Mouse (Mus musculus): Measurements from ENCODE around the gene Gas7. TPM values are rescaled to one million over a fixed set of nuclear protein-coding genes. Genes with fewer than 3 reads are reported as not detected.

Gene Gas7
- polyA plus RNA-seq, 1 experiment: 3.6 TPM

- WGBS: 72% methylated on average over 6 of the region's 6 CpGs
- Histone ChIP-seq H3K36me3 (ENCODE audit: control insufficient read depth, insufficient read depth, low read length) (no peaks in the 10 kb centered on the region), H3K27ac (ENCODE audit: insufficient read depth, low read depth, low read length) (no peak overlapping the region), H3K4me1 (ENCODE audit: control insufficient read depth, insufficient read depth, low read length) (peaks cover 2% of the 10 kb centered on the region; the same call in 1 of the 2 replicates), H3K27me3 (replicated peaks; ENCODE audit: control insufficient read depth, insufficient read depth, low read length) (no peaks in the 10 kb centered on the region), H3K4me3 (ENCODE audit: insufficient read depth, low read depth, low read length) (no peak overlapping the region)
- DNase-seq: no peak
- no peak for TF ChIP-seq POLR2A (IDR thresholded peaks at IDR 0.05; ENCODE audit: low read depth, low read length)
- TF ChIP-seq CTCF (conservative IDR thresholded peaks at IDR 0.05; ENCODE audit: insufficient read depth, insufficient read length, low read depth, low read length): no peak
Observed at GRCm38 (mm10) chr11:67533151-67533550, 77.9 kb downstream of the Gas7 start.

GRCm38 (mm10) chr11:67535703-67536102 lies 80.5 kb downstream of the Gas7 start:
- Histone ChIP-seq H3K36me3 (ENCODE audit: control insufficient read depth, insufficient read depth, low read length) (no peaks in the 10 kb centered on the region), H3K27me3 (replicated peaks; ENCODE audit: control insufficient read depth, insufficient read depth, low read length) (no peaks in the 10 kb centered on the region), H3K4me1 (ENCODE audit: control insufficient read depth, insufficient read depth, low read length) (0 out of 2 replicates have a peak, but pooled peaks cover 2% of the 10 kb centered on the region), H3K27ac (ENCODE audit: insufficient read depth, low read depth, low read length) (no peak overlapping the region), H3K4me3 (ENCODE audit: insufficient read depth, low read depth, low read length) (no peak overlapping the region)
- WGBS: 66% methylated on average over 1 of the region's 1 CpGs
- TF ChIP-seq POLR2A (IDR thresholded peaks at IDR 0.05; ENCODE audit: low read depth, low read length): no peak
- no peak for TF ChIP-seq CTCF (conservative IDR thresholded peaks at IDR 0.05; ENCODE audit: insufficient read depth, insufficient read length, low read depth, low read length)
- peak; percentile 12 for DNase-seq

GRCm38 (mm10) chr11:67536413-67536812 lies 81.2 kb downstream of the Gas7 start:
- Histone ChIP-seq H3K27me3 (replicated peaks; ENCODE audit: control insufficient read depth, insufficient read depth, low read length) (no peaks in the 10 kb centered on the region), H3K4me3 (ENCODE audit: insufficient read depth, low read depth, low read length) (no peak overlapping the region), H3K27ac (ENCODE audit: insufficient read depth, low read depth, low read length) (no peak overlapping the region), H3K36me3 (ENCODE audit: control insufficient read depth, insufficient read depth, low read length) (no peaks in the 10 kb centered on the region), H3K4me1 (ENCODE audit: control insufficient read depth, insufficient read depth, low read length) (0 out of 2 replicates have a peak, but pooled peaks cover 2% of the 10 kb centered on the region)
- 53% methylated on average over 1 of the region's 1 CpGs for WGBS
- DNase-seq: no peak
- no peak for TF ChIP-seq CTCF (conservative IDR thresholded peaks at IDR 0.05; ENCODE audit: insufficient read depth, insufficient read length, low read depth, low read length)
- TF ChIP-seq POLR2A (IDR thresholded peaks at IDR 0.05; ENCODE audit: low read depth, low read length): no peak

GRCm38 (mm10) chr11:67537353-67537752 lies 82.1 kb downstream of the Gas7 start:
- H3K4me1 ChIP-seq (ENCODE audit: control insufficient read depth, insufficient read depth, low read length): no peaks in the 10 kb centered on the region
- WGBS: 93% methylated on average over 4 of the region's 4 CpGs
- no peak for TF ChIP-seq POLR2A (IDR thresholded peaks at IDR 0.05; ENCODE audit: low read depth, low read length)
- TF ChIP-seq CTCF (conservative IDR thresholded peaks at IDR 0.05; ENCODE audit: insufficient read depth, insufficient read length, low read depth, low read length): no peak

GRCm38 (mm10) chr11:67538557-67538956 lies 83.3 kb downstream of the Gas7 start:
- Histone ChIP-seq H3K4me3 (ENCODE audit: insufficient read depth, low read depth, low read length) (no peak overlapping the region), H3K27ac (ENCODE audit: insufficient read depth, low read depth, low read length) (no peak overlapping the region)
- WGBS: 82% methylated on average over 6 of the region's 6 CpGs

More at GRCm38 (mm10) chr11:67537353-67537752, 82.1 kb downstream of the Gas7 start:
- Histone ChIP-seq H3K27me3 (replicated peaks; ENCODE audit: control insufficient read depth, insufficient read depth, low read length) (no peaks in the 10 kb centered on the region), H3K27ac (ENCODE audit: insufficient read depth, low read depth, low read length) (no peak overlapping the region), H3K4me3 (ENCODE audit: insufficient read depth, low read depth, low read length) (no peak overlapping the region), H3K36me3 (ENCODE audit: control insufficient read depth, insufficient read depth, low read length) (no peaks in the 10 kb centered on the region)
- DNase-seq: no peak

GRCm38 (mm10) chr11:67544656-67545432 lies 89.6 kb downstream of the Gas7 start:
- Histone ChIP-seq H3K27ac (ENCODE audit: insufficient read depth, low read depth, low read length) (no peak overlapping the region; the same call in 1 of the 2 replicates), H3K36me3 (ENCODE audit: control insufficient read depth, insufficient read depth, low read length) (no peaks in the 10 kb centered on the region), H3K4me3 (ENCODE audit: insufficient read depth, low read depth, low read length) (no peak overlapping the region), H3K27me3 (replicated peaks; ENCODE audit: control insufficient read depth, insufficient read depth, low read length) (no peaks in the 10 kb centered on the region), H3K4me1 (ENCODE audit: control insufficient read depth, insufficient read depth, low read length) (no peaks in the 10 kb centered on the region)
- 38% methylated on average over 11 of the region's 11 CpGs for WGBS
- TF ChIP-seq CTCF (conservative IDR thresholded peaks at IDR 0.05; ENCODE audit: insufficient read depth, insufficient read length, low read depth, low read length): no peak
- TF ChIP-seq POLR2A (IDR thresholded peaks at IDR 0.05; ENCODE audit: low read depth, low read length): no peak
- DNase-seq: peak; percentile 20

More at GRCm38 (mm10) chr11:67538557-67538956, 83.3 kb downstream of the Gas7 start:
- TF ChIP-seq POLR2A (IDR thresholded peaks at IDR 0.05; ENCODE audit: low read depth, low read length) (no peak), CTCF (conservative IDR thresholded peaks at IDR 0.05; ENCODE audit: insufficient read depth, insufficient read length, low read depth, low read length) (no peak)
- DNase-seq: no peak
- Histone ChIP-seq H3K4me1 (ENCODE audit: control insufficient read depth, insufficient read depth, low read length) (no peaks in the 10 kb centered on the region), H3K27me3 (replicated peaks; ENCODE audit: control insufficient read depth, insufficient read depth, low read length) (no peaks in the 10 kb centered on the region), H3K36me3 (ENCODE audit: control insufficient read depth, insufficient read depth, low read length) (no peaks in the 10 kb centered on the region)

GRCm38 (mm10) chr11:67546582-67546981 lies 91.3 kb downstream of the Gas7 start:
- Histone ChIP-seq H3K27ac (ENCODE audit: insufficient read depth, low read depth, low read length) (no peak overlapping the region), H3K36me3 (ENCODE audit: control insufficient read depth, insufficient read depth, low read length) (no peaks in the 10 kb centered on the region), H3K27me3 (replicated peaks; ENCODE audit: control insufficient read depth, insufficient read depth, low read length) (no peaks in the 10 kb centered on the region), H3K4me1 (ENCODE audit: control insufficient read depth, insufficient read depth, low read length) (no peaks in the 10 kb centered on the region), H3K4me3 (ENCODE audit: insufficient read depth, low read depth, low read length) (no peak overlapping the region)
- WGBS: 27% methylated on average over 5 of the region's 5 CpGs
- DNase-seq: no peak
- TF ChIP-seq CTCF (conservative IDR thresholded peaks at IDR 0.05; ENCODE audit: insufficient read depth, insufficient read length, low read depth, low read length) (no peak), POLR2A (IDR thresholded peaks at IDR 0.05; ENCODE audit: low read depth, low read length) (no peak)
